Mouse (Mus musculus) spleen, adult 12 weeks (tissue): ENCODE results near the gene Glipr1.

Source experiments
- DNase-seq: peaks from one replicate; pipeline ENCODE4 v3.0.0; 2022; ENCODE audit warnings: low spot score

Glipr1 gene

DNA sequence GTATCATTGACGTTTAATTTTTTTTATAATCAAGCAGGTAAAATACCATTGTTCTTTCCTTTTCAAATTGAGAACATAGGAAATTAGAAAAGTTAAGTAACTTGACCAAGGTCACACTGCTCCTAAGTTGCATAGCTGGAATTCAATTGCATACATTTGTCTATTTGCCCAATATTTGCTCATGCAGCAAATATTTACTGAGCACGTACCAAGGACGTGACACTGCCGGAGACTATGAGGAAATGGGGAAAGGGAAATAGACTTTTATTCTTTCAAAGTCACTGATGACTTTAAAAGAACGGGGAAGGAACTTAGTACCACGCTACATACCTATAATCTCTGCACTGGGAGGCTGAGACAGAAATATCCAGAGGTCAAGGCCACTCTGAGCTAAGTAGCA lies 42.0 kb downstream of the Glipr1 start:
- DNase-seq = no peak

DNA sequence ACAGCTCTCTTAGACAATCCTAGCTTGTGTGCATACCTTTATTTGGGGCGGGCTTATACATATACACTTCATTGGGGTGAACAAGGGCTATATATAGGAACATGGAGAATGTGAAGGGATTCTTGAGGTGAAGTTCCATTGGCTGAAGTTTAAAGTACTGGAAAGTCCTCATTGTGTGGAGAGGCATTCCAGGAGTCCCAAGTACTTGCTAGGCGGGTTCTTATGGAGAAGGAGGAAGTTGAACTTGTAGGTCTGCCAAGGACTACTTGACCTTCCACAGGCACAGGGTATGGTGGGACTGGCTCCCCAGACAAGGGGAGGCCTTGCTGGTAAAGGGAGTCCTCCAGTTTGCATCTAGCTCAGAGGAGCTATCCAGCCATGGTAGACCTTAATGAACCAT lies 43.1 kb downstream of the Glipr1 start:
- DNase-seq = no peak

DNA sequence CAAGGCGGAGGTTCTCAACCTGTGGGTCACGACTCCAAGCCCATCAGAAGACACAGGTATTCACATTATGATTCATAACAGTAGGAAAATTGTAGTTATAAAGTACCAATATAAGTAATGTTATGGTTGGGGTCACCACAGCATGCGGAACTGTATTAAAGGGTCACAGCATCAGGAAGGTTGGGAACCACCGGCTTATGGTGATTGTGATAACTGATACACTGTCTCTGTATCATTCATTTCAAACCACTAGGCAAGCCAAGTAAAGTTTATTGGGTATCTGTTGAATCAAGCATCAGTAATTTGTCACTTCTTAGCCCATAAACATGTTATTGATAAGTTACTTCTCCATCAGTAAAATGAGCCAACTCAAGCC lies 44.4 kb downstream of the Glipr1 start:
- DNase-seq = no peak

DNA sequence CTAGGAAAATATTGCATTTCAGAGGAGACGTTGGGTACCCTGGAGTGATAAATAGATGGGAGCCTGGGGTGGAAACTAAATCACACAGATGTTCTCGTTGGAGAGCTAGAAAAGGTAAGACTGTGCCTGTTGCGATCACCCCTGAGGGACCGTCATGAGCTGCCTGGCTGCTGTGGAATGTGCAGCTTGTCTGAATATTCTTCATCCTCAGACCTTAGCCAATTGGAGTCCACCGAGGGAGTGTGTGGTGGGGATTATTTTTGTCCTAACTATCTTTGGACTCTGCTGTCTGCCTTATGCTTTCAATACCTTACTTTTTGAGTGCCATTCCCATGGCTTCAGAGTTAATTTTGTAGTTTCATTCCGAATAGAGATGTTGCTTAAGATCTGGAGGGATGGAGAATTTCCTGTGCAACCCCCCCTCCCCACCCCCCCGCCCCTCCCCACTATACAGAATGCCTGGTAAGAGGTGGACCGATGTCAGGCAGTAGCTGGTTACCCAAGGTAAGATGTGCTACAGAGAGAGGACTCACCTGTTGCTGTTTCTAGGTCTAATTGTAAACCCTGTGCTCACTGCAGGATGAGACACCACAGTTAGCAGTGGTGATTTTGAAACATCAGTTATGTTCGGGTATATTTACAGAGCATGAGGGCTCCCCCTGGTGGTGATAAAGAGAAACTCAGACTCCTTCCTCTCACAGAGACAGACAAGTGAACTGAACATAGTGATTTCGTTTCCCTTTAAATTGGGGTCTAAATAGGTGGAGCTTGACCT lies 45.0 kb downstream of the Glipr1 start:
- no peak for DNase-seq

DNA sequence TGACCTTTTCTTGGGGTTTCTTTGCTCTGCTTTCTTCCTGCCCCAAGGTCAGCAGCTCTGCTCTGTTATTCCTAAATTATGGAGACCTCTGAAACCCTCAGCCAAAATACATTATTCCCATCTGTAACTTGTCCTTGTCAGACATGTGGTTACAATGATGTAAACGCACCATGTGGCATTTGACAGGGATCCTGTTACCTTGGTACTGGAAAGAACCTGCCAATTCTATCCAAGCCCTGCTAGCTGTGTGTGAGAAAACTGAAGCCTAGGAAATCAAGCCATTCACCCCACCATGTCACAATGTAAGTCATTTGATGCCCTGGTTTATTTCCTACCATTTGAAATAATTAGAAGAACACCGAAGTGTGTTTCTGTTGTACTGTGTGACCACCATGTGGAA lies 46.6 kb downstream of the Glipr1 start:
- no peak for DNase-seq

DNA sequence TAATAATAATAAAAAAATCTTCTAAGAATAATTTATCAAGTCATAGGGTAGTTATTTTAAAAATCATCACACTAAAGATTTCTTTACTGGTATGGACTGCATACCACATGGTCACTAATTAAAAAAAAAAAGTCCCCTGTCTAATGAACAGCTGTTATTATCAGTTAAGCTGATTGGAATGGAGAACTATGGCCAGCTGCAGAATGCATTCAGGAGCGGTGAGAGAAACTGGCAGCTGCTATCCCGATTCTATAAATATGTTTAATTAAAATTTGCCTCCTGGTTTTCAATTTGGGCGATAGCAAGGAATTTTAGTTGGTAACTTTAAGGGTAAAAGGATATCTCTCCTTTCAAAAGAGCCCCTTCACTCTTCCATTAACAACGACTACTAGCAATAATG lies 53.4 kb downstream of the Glipr1 start:
- DNase-seq = no peak

DNA sequence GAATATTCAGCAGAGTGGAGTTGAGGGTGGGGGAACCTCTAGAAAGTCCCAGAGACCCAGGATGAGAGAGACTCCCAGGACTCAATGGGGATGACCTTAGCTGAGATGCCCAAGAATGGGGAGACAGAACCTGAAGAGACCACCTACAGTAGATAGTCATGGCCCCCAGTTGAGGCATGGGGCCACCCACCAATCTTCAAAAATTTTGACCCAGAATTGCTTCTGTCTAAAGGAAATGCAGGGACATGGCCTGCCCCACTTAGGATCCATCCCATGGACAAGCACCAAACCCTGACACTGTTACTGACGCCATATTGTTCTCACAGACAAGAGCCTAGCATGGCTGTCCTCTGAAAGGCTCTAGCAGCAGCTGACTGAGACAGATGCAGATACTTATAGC lies 54.4 kb downstream of the Glipr1 start:
- DNase-seq = no peak

DNA sequence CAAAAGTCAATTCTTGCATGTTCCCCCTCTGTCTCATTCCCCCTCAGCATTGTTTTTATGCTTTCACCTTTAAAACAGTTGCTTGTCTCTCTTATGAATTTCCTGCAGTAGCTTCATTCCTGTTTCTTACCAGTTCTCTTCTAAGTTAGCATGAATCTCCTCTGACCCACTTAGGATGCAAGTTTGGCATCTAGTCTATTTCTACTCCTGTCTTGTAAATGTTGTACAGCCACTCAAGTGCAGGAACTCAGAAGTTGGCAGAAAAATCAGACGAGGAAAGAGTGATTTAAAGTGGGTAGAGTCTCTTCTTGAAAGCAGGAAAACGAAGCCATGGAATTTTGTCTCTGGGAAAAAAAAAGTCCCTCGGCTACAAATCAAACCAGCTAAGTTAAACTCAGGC lies 56.9 kb downstream of the Glipr1 start:
- no peak for DNase-seq

DNA sequence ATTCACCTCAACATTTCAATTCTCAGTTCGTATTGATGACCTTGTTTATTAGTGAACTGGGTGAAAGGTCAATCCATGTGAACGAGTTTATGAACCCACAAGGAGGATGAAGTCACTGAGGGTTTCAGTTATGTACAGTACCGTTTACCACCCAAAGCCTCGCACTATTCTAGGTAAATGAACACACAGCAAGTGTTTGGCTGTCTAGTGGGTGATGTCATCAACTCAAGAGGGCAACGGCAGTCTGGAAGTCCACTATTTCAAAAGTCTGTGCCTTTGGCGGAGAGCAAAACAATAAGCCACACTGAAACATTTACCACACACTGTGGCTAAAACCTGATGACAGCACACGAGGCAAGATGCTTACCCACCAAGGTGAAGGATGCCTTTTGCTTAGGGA lies 59.4 kb downstream of the Glipr1 start:
- no peak for DNase-seq

DNA sequence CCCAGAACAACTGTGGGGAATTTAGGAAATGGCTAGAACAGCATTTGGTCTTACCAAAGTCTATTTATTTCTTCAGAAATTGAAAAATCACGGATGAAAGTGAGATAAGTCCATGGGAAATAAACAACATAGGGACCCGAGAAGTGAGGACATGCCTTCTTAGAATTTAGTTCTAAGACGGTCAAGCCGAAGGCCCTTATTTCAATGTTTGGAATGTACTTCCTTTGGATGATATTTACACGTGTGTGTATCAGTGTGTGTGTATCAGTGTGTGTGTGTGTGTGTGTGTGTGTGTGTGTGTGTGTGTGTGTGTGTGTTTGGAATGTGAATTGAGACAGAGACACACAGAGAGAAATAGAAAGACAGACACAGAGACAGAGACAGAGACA lies 65.3 kb downstream of the Glipr1 start:
- DNase-seq = no peak

DNA sequence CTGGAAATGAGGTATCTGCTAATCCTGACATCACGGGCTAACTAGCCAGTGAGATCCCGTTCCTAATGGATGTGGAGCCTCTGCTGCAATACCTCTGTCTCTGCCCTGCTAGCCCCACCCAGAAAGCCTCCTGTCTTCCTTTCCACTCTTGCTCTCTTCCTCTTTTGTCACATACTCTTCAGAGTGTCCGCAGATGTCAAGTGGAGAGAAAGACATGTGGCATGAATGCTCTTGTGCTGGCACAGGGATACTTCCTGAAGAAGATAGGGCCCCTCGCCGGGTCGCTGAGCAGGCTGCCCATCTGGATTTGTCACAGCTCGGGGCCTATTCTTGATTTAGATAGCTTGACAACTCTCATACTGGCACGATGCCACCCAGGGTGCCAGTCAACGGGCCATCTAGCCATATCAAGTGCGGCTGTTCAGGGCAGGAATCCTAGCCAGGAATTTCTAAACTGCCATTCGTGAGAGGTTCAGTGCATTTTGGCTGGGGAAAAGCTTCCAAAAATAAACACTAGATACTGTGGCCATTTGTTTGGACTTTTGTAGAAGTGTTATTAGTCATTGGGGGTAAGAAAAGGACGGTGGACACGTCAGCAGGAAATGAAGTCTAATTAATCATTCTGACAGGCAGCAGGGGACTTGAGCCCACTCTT lies 65.8 kb downstream of the Glipr1 start:
- DNase-seq = no peak

DNA sequence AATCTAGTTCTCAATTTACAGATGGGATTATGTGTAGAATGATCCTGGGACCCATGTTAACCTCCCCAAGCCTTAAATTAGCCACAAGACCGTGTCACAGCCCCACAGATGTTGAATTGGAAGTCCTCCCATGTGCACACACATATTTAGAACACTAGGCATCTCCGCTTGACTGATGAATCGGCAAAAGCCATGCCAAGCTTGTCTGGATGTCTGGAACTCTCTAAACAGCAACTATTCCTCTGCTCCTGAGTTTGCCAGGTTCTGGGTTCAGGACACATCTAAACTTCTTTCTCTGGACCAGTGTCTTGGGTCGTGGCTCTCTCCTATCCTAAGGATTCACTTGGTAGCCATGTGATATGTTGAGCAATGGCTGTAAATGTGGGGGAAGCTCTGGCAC lies 66.4 kb downstream of the Glipr1 start:
- DNase-seq = no peak
